Mouse (Mus musculus): ENCODE measurements around the gene Hif3a. TPM values are rescaled to one million over a fixed set of nuclear protein-coding genes. Genes with fewer than 3 reads are reported as not detected.

Gene Hif3a
- polyA plus RNA-seq, 1 experiment from 2014 or later: 5.2 TPM

DNA sequence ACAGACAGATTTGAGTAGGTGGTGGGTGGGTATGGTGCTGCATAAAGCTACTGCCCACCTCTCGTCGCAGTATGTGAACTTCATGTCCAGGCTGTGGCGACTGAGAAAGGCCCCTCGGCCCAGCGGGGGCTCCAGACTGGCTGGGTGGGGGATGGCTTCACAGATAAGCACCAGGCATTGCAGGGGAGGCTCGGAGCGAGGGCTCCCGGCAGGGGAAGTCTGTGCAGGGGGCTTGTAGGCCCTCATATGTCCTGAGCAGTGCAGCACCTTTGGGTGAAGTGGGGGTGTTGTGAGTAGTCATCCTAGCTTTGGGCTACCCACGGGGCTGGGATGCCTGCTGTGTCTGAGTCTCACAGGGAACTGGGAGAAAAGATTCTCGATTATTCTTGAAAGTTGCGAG, 11.7 kb downstream of the Hif3a start:
- ATAC-seq (ENCODE audit: low FRiP score) (no peak), DNase-seq (ENCODE audit: low spot score, missing footprints) (peak; percentile 33)
- Histone ChIP-seq H3K27ac (ENCODE audit: low read depth, low read length) (no peak overlapping the region), H3K27me3 (ENCODE audit: control insufficient read depth, insufficient read depth, low read length) (no peaks in the 10 kb centered on the region), H3K36me3 (ENCODE audit: control insufficient read depth, insufficient read depth, low read length) (no peaks in the 10 kb centered on the region), H3K9me3 (ENCODE audit: control insufficient read depth, low read length) (peaks cover 5% of the 10 kb centered on the region; the same call in 1 of the 2 replicates), H3K4me3 (ENCODE audit: low read depth, low read length) (no peak overlapping the region), H3K4me2 (no peak overlapping the region), H3K4me1 (ENCODE audit: control insufficient read depth, insufficient read depth, low read length) (no peaks in the 10 kb centered on the region), H3K9ac (ENCODE audit: low read length) (no peak overlapping the region)
- WGBS: 66% methylated on average over 11 of the region's 11 CpGs

DNA sequence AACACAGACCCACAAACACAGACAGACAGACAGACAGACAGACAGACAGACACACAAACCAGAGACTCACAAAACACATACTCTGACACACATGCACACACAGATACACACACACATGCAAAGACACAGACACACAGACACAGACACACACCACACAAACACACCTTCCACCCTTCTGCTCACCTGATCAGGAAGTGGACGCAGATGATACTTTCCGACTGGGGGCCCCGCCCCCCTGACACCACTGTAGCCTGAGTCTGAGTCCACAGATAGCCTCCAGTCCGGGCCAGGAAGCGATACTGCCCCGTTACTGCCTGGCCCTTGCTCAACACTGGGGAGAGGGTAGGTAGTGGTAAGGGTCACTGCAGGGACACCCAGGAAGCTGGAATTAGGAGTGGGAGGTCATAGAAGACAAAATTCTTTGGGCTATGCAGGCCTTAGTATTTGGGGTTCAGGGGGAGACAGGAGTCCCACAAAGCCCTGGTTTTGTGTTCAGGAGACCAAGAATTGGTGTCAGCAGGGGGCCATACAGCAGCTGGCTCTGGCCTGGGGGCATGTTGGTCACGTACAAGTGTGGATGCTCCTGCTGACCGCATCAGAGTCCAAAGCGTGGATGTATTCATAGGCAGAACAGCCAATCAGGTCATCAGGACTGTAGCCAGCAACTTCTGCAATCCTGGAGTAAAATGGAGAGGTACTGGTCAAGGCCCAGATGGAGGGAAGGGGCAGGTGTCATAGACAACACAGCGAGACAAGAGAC, 13.6 kb downstream of the Hif3a start:
- Histone ChIP-seq H3K36me3 (ENCODE audit: control insufficient read depth, insufficient read depth, low read length) (no peaks in the 10 kb centered on the region), H3K4me3 (ENCODE audit: low read depth, low read length) (no peak overlapping the region), H3K9me3 (ENCODE audit: control insufficient read depth, low read length) (peaks cover 4% of the 10 kb centered on the region; the same call in 1 of the 2 replicates), H3K4me1 (ENCODE audit: control insufficient read depth, insufficient read depth, low read length) (no peaks in the 10 kb centered on the region), H3K27ac (ENCODE audit: low read depth, low read length) (no peak overlapping the region), H3K4me2 (no peak overlapping the region), H3K9ac (ENCODE audit: low read length) (no peak overlapping the region), H3K27me3 (ENCODE audit: control insufficient read depth, insufficient read depth, low read length) (no peaks in the 10 kb centered on the region)
- DNase-seq (ENCODE audit: low spot score, missing footprints) (peak; percentile 61), ATAC-seq (ENCODE audit: low FRiP score) (no peak)
- WGBS: 92% methylated on average over 10 of the region's 10 CpGs

DNA sequence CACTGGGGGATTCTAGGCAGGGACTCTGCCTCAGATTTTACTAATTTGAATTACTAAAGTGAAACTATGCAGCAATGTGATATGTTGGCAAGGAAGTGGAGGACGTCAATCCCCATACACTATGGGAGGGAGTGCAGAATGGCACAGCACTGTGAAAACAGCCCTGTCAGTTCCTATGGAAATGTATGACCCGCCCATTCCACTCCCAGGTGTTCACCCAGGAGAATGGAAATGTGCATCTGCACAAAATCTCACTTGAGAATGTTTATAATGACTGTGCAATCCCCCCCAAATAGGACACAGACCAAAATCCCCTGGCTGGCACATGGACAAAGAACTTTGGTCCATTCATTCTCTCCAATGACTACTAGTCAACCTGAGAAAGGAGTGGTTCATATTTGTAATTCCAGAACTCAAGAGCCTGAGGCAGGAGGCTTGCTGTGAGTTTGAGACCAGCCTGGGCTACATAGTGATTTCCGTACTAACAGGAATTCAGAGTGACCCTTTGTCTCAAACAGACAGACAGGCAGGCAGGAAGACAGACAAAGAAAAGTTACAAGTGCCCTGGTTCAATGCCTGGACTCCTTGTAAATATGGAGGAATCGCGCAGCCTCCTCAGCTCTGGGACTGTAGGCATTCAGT, 15.1 kb downstream of the Hif3a start:
- Histone ChIP-seq H3K4me3 (ENCODE audit: low read depth, low read length) (no peak overlapping the region), H3K4me2 (no peak overlapping the region), H3K9ac (ENCODE audit: low read length) (no peak overlapping the region), H3K27ac (ENCODE audit: low read depth, low read length) (no peak overlapping the region), H3K27me3 (ENCODE audit: control insufficient read depth, insufficient read depth, low read length) (no peaks in the 10 kb centered on the region), H3K4me1 (ENCODE audit: control insufficient read depth, insufficient read depth, low read length) (no peaks in the 10 kb centered on the region), H3K9me3 (ENCODE audit: control insufficient read depth, low read length) (no peaks in the 10 kb centered on the region), H3K36me3 (ENCODE audit: control insufficient read depth, insufficient read depth, low read length) (no peaks in the 10 kb centered on the region)
- ATAC-seq (ENCODE audit: low FRiP score): no peak
- WGBS: 89% methylated on average over 5 of the region's 5 CpGs
- DNase-seq (ENCODE audit: low spot score, missing footprints): peak; percentile 69

DNA sequence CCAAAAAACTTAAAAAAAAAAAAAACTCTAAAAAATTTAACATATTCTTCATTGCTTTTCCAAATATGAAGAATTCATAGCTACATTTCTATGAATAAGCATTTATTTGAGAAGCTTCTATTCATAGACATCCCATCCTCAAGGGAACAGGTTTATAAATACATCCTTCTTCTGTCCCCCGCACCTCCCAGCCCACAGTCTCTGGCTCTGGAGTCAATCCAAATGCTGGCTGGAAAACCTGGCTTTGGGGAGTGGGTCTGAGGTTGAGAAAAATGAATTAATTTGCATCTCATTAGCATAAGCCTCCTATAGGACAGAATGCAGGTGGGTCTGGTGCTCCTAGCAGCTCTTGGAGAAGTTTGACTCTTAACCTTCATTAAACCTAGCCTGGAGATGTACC, 16.5 kb downstream of the Hif3a start:
- Histone ChIP-seq H3K9me3 (ENCODE audit: control insufficient read depth, low read length) (no peaks in the 10 kb centered on the region), H3K4me2 (no peak overlapping the region), H3K27me3 (ENCODE audit: control insufficient read depth, insufficient read depth, low read length) (no peaks in the 10 kb centered on the region), H3K4me1 (ENCODE audit: control insufficient read depth, insufficient read depth, low read length) (no peaks in the 10 kb centered on the region), H3K36me3 (ENCODE audit: control insufficient read depth, insufficient read depth, low read length) (no peaks in the 10 kb centered on the region), H3K9ac (ENCODE audit: low read length) (no peak overlapping the region), H3K27ac (ENCODE audit: low read depth, low read length) (no peak overlapping the region), H3K4me3 (ENCODE audit: low read depth, low read length) (no peak overlapping the region)
- 91% methylated on average over 1 of the region's 1 CpGs for WGBS
- DNase-seq (ENCODE audit: low spot score, missing footprints) (peak; percentile 65), ATAC-seq (ENCODE audit: low FRiP score) (no peak)

DNA sequence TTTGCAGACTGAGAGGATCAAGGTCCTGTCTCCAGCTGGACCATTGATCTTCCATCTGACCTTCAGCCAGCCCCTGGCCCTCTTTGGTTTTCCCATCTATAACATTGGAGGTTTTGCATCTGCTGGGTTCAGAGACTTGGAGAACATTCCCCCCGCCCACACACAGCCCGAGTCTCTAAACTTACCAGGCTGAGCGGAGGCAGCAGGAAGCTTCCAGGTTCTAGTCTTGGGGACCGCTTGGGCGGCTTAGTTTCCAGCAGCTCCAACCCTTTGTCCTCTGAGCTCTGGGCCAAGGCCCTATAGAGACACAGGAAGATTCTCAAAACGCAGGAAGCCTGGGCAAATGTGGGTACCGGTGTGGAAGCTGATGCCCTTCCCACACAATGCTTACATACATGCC, 22.9 kb downstream of the Hif3a start:
- Histone ChIP-seq H3K27me3 (ENCODE audit: control insufficient read depth, insufficient read depth, low read length) (no peaks in the 10 kb centered on the region), H3K4me1 (ENCODE audit: control insufficient read depth, insufficient read depth, low read length) (peaks cover 3% of the 10 kb centered on the region; the same call in 1 of the 2 replicates), H3K9me3 (ENCODE audit: control insufficient read depth, low read length) (no peaks in the 10 kb centered on the region), H3K9ac (ENCODE audit: low read length) (no peak overlapping the region), H3K36me3 (ENCODE audit: control insufficient read depth, insufficient read depth, low read length) (no peaks in the 10 kb centered on the region), H3K27ac (ENCODE audit: low read depth, low read length) (no peak overlapping the region), H3K4me2 (no peak overlapping the region), H3K4me3 (ENCODE audit: low read depth, low read length) (no peak overlapping the region)
- DNase-seq (ENCODE audit: low spot score, missing footprints) (no peak), ATAC-seq (ENCODE audit: low FRiP score) (no peak)
- 96% methylated on average over 7 of the region's 7 CpGs for WGBS

DNA sequence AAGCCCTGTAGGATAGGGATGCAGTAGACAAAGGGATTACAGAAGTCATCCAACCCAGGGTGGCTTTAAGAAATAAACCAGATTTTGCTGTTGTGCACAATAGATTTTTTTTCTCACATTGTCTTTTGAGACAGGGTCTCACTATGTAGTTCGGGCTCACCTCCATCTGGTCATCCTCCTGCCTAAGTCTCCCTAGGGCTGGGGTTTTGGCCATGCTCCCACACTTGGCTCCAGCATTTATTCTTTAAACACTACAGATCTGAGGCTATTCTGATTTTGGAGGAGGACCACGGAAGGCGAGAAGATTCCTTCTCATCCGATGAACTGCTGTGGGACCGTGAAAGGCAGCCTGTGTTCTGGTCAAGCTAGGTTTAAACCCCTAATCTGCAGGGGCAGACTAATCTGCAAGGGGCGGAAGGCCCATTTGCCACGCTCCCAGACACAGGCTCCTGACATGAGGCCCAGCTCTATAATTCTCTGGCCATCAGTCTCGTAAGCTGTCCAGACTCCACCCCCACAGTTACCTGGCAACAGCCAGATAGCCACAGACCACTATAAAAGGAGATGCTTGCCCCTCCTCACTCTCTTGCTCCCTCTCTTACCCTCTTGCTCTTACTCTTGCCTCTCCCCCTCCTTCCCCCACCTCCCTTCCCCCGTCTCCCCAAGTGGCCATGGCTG, 24.1 kb downstream of the Hif3a start:
- 29% methylated on average over 9 of the region's 9 CpGs for WGBS
- no peak overlapping the region for H3K4me2 ChIP-seq
- H3K9me3 ChIP-seq (ENCODE audit: control insufficient read depth, low read length): no peaks in the 10 kb centered on the region
- peak overlapping the region; percentile 47 for H3K27ac ChIP-seq (ENCODE audit: low read depth, low read length)
- H3K4me1 ChIP-seq (ENCODE audit: control insufficient read depth, insufficient read depth, low read length): peaks cover 3% of the 10 kb centered on the region; the same call in 1 of the 2 replicates
- H3K4me3 ChIP-seq (ENCODE audit: low read depth, low read length): no peak overlapping the region
- DNase-seq (ENCODE audit: low spot score, missing footprints) (peak; percentile 88), ATAC-seq (ENCODE audit: low FRiP score) (peak; percentile 83)
- H3K27me3 ChIP-seq (ENCODE audit: control insufficient read depth, insufficient read depth, low read length): no peaks in the 10 kb centered on the region
- H3K9ac ChIP-seq (ENCODE audit: low read length): no peak overlapping the region
- H3K36me3 ChIP-seq (ENCODE audit: control insufficient read depth, insufficient read depth, low read length): no peaks in the 10 kb centered on the region

DNA sequence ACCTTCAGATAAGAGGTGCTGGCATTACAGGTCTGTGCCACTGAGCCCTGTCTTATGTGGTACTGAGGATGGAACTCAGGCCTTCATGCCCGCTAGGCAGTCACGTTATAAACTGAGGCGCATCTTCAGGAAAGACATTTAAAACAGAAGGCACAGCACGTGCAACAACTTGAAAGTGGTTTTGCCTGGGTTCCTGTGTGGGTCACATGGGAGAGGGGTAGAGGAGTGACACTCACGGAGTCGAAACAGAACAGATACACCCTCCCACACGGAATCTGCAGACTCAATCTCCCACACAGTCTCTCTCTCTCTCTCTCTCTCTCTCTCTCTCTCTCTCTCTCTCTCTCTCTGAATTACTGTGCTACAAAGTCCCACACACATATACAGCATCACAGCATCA, 32.0 kb downstream of the Hif3a start:
- no peak overlapping the region for H3K4me3 ChIP-seq (ENCODE audit: low read depth, low read length)
- no peaks in the 10 kb centered on the region for H3K27me3 ChIP-seq (ENCODE audit: control insufficient read depth, insufficient read depth, low read length)
- no peak overlapping the region for H3K27ac ChIP-seq (ENCODE audit: low read depth, low read length)
- H3K4me2 ChIP-seq: no peak overlapping the region
- ATAC-seq (ENCODE audit: low FRiP score) (no peak), DNase-seq (ENCODE audit: low spot score, missing footprints) (no peak)
- peaks cover 17% of the 10 kb centered on the region for H3K4me1 ChIP-seq (ENCODE audit: control insufficient read depth, insufficient read depth, low read length)
- H3K36me3 ChIP-seq (ENCODE audit: control insufficient read depth, insufficient read depth, low read length): no peaks in the 10 kb centered on the region
- H3K9me3 ChIP-seq (ENCODE audit: control insufficient read depth, low read length): no peaks in the 10 kb centered on the region
- 82% methylated on average over 7 of the region's 7 CpGs for WGBS
- H3K9ac ChIP-seq (ENCODE audit: low read length): no peak overlapping the region

DNA sequence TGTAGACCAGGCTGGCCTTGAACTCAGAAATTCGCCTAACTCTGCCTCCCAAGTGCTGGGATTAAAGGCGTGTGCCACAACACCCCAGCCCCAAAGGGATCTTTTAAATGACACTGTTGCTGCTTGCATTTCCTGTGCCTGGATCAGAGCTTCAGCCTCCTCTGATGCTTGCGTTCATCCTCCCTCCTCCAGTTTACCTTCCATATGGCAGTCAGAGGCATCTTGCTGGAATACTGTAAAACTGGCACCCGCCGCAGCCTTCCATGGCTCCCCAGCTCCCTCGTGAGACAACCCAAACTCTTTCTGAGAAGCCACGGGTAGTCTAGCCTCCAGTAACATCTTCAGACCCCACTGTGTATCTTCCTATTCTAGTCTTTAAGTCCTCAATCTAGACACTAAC, 33.3 kb downstream of the Hif3a start:
- DNase-seq (ENCODE audit: low spot score, missing footprints) (no peak), ATAC-seq (ENCODE audit: low FRiP score) (no peak)
- Histone ChIP-seq H3K36me3 (ENCODE audit: control insufficient read depth, insufficient read depth, low read length) (no peaks in the 10 kb centered on the region), H3K27me3 (ENCODE audit: control insufficient read depth, insufficient read depth, low read length) (no peaks in the 10 kb centered on the region), H3K4me3 (ENCODE audit: low read depth, low read length) (no peak overlapping the region), H3K9me3 (ENCODE audit: control insufficient read depth, low read length) (no peaks in the 10 kb centered on the region), H3K4me2 (no peak overlapping the region), H3K9ac (ENCODE audit: low read length) (no peak overlapping the region), H3K4me1 (ENCODE audit: control insufficient read depth, insufficient read depth, low read length) (peaks cover 17% of the 10 kb centered on the region), H3K27ac (ENCODE audit: low read depth, low read length) (no peak overlapping the region)
- 70% methylated on average over 7 of the region's 7 CpGs for WGBS

Measured in midbrain, embryonic 11.5 days (tissue).